Comparison of ENCODE assay signal across 20 mouse cellular contexts in genomic region chr19:30699130-30699529, GRCm38 (mm10).
A peak's percentile ranks its signal among the peaks of the same experiment; 100 is the strongest.
DNase-seq lines count a peak whose midpoint lies in the region; ATAC-seq lines count a peak whose summit lies in the region.
"Had no signal": no experiment of that assay in that cellular context is flagged by ENCODE, and none has a peak within 500 bp of the region (broad histone marks: within the 10 kb centered on the region; RNA-seq: fewer than 3 reads in every experiment).

No protein-coding gene starts in this region.

- 83% methylated on average over 5 of the region's 5 CpGs for WGBS in heart, embryonic 12.5 days

- no peaks in the 10 kb centered on the region for H3K27me3 ChIP-seq in heart, embryonic 12.5 days (replicated peaks)
- H3K27me3 ChIP-seq: embryonic facial prominence, embryonic 12.5 days; forebrain, embryonic 12.5 days had no signal

- peak; percentile 5 for DNase-seq in heart, adult 11 months
- peak; percentile 10 to 59 for DNase-seq in layer of hippocampus, adult 18-20 months (ENCODE audit: low spot score in 2 of 2)
- no peak for DNase-seq in layer of hippocampus, postnatal 36 days
- peak; percentile 19 for DNase-seq in layer of hippocampus, adult 9-11 months
- DNase-seq in layer of hippocampus, adult 8-10 months (ENCODE audit: low spot score in 2 of 2): no peak
- DNase-seq in thymus, postnatal 25 days: no peak
- DNase-seq: adrenal gland, adult 2 months; adrenal gland, postnatal 10 days; adrenal gland, postnatal 25 days; cerebellum, adult 11-12 months; cerebellum, adult 2 months; cerebellum, adult 9-10 months; cerebellum, postnatal 10 days; cerebellum, postnatal 25 days had no signal

- H3K9me3 ChIP-seq in heart, embryonic 12.5 days (replicated peaks): 0 out of 2 replicates have a peak, but pooled peaks cover 2% of the 10 kb centered on the region
- H3K9me3 ChIP-seq: embryonic facial prominence, embryonic 10.5 days; forebrain, embryonic 12.5 days had no signal

- H3K4me3 ChIP-seq in heart, embryonic 12.5 days: no peak overlapping the region
- H3K4me3 ChIP-seq: embryonic facial prominence, embryonic 10.5 days; embryonic facial prominence, embryonic 12.5 days; forebrain, embryonic 12.5 days had no signal

- no peaks in the 10 kb centered on the region for H3K4me1 ChIP-seq in heart, embryonic 12.5 days (replicated peaks)
- H3K4me1 ChIP-seq: embryonic facial prominence, embryonic 10.5 days; embryonic facial prominence, embryonic 12.5 days; forebrain, embryonic 12.5 days had no signal

- no peak overlapping the region for H3K27ac ChIP-seq in heart, embryonic 12.5 days (ENCODE audit: poor library complexity, severe bottlenecking)
- H3K27ac ChIP-seq: embryonic facial prominence, embryonic 10.5 days; embryonic facial prominence, embryonic 12.5 days; forebrain, embryonic 12.5 days had no signal

- no peak for ATAC-seq in heart, embryonic 12.5 days (ENCODE audit: insufficient number of reproducible peaks, low FRiP score)
- ATAC-seq: forebrain, embryonic 14.5 days; forebrain, embryonic 16.5 days had no signal

- H3K9ac ChIP-seq in heart, embryonic 12.5 days: no peak overlapping the region
- H3K9ac ChIP-seq: embryonic facial prominence, embryonic 12.5 days; forebrain, embryonic 12.5 days had no signal

- no peak overlapping the region for H3K4me2 ChIP-seq in heart, embryonic 12.5 days
- H3K4me2 ChIP-seq: embryonic facial prominence, embryonic 12.5 days; forebrain, embryonic 12.5 days had no signal

- H3K36me3 ChIP-seq in heart, embryonic 12.5 days: no peaks in the 10 kb centered on the region
- H3K36me3 ChIP-seq: embryonic facial prominence, embryonic 10.5 days; embryonic facial prominence, embryonic 12.5 days; forebrain, embryonic 12.5 days had no signal

Comparison
In these comparisons a context has a peak if more than half of its experiments do, and no peak if none do; other contexts are left out.
1. DNase-seq: peak in heart, adult 11 months (single experiment), layer of hippocampus, adult 18-20 months (2 of 2) and layer of hippocampus, adult 9-11 months (single experiment); none in layer of hippocampus, postnatal 36 days (0 of 2), layer of hippocampus, adult 8-10 months (0 of 2) and thymus, postnatal 25 days (single experiment).